Mouse (Mus musculus): ENCODE measurements around the gene Gstcd. TPM values are rescaled to one million over a fixed set of nuclear protein-coding genes. Genes with fewer than 3 reads are reported as not detected.
A peak's percentile ranks its signal among the peaks of the same experiment; 100 is the strongest.

Gene Gstcd
- total RNA-seq, 2 experiments from 2014 or later = 17.5 to 33.1 TPM

DNA sequence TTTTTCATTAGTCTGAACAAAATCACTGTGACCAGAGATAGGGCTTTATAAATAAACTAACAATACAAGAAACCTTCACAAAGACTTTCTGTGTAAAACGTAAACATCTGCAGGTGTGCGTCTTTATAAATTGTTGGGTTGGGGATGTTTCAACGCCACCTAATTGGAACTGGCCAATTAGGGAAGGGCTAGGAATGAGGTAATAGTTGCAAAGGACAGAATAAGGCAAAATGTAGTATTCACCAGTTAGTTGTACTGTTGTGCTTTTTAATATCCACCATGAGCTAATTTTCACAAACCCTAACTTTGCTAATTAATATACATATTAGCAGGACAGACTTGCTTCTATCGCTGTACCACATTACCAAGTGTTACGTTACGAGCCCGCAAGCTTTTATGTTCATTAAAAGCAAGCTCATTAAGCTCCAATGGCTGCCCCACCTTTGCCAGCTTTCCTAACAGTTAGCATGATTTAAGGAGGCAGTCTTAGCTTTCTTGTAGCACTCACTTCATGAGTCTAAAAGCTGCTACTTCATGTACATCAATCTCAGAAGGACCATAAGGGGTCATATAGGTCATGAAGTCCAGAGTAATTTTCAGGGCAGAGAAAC lies 58.6 kb downstream of the Gstcd start:
- no peak for ATAC-seq (replicated peaks; ENCODE audit: poor library complexity, severe bottlenecking)

DNA sequence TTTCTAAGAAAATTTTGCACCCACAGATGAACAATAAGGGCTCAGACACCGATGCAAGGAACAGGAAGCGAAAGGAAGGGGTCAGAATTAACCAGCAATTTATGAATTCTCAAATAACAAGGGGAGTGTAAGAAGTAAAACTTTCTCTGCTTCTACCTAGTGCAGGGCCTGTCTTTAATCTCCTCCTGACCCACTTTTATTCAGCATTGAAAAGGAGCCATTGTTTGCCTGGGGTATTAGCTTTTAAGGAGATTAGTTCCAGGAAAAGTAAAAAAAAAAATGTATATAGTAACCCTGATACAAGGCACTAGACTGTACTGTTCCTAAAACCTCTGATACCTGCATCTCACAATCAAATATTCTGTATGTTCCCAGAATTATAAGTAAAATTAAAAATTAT lies 64.9 kb downstream of the Gstcd start:
- ATAC-seq (replicated peaks; ENCODE audit: poor library complexity, severe bottlenecking) = no peak

GRCm38 (mm10) chr3:133007250-133007649 lies 84.6 kb downstream of the Gstcd start:
- ATAC-seq (replicated peaks; ENCODE audit: poor library complexity, severe bottlenecking) = no peak

- no peak for ATAC-seq (replicated peaks; ENCODE audit: poor library complexity, severe bottlenecking)
These were observed 95.5 kb downstream of the Gstcd start for GRCm38 (mm10) chr3:132996299-132996698.

DNA sequence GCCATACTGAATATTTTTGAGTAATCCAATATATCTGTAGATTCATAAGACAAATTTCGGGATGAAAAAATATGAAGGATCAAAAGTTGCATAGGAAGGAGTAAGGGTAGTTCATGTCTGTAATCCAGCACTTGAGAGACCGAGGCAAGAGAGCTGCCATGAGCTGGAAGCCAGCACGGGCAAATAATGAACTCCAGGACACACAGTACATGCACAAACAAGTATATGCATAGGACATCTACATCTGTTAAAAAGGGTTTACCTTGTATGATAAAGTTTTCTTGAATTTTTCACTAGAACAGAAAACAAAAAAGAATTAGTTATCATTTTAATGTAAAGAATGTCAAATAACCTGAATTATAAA lies 95.9 kb downstream of the Gstcd start:
- ATAC-seq (replicated peaks; ENCODE audit: poor library complexity, severe bottlenecking) = no peak

GRCm38 (mm10) chr3:132995172-132995903 lies 96.5 kb downstream of the Gstcd start:
- no peak for ATAC-seq (replicated peaks; ENCODE audit: poor library complexity, severe bottlenecking)

GRCm38 (mm10) chr3:132986188-132986587 lies 105.6 kb downstream of the Gstcd start:
- ATAC-seq (replicated peaks; ENCODE audit: poor library complexity, severe bottlenecking) = no peak

DNA sequence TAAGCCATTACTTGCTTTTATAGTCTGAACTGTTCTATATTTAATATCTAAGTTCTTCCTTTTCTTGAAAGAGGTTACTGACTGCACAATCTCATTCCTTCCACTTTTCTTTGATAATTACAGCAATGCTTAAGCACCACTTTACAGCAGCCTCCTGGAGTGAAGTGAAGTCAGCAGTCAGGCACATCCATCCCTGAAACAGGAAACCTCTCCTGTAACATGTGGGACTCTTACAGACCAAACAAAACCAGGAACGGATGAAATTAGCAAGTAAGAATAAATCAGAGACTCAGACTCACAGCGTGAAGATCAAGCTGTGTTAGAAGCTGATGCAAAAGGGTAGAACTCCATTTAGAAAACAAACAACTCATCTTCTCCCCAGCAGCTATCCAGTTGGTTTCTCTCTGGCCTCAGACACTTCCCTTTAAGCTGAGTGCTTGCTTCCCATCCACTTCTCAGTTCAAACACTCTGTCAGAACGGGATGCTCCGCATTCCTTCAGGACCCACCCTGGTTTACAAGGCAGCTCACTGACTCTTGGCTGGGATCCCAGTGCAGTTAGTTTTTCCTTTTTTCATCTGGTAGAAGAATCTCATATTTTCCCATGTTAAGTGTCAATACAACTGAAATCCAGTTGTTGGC lies 107.9 kb downstream of the Gstcd start:
- ATAC-seq (replicated peaks; ENCODE audit: poor library complexity, severe bottlenecking) = no peak

- ATAC-seq (replicated peaks; ENCODE audit: poor library complexity, severe bottlenecking) = no peak
These were observed 109.9 kb downstream of the Gstcd start for GRCm38 (mm10) chr3:132981968-132982367.

- no peak for ATAC-seq (replicated peaks; ENCODE audit: poor library complexity, severe bottlenecking)
These were observed 111.9 kb downstream of the Gstcd start for GRCm38 (mm10) chr3:132979781-132980461.

- ATAC-seq (replicated peaks; ENCODE audit: poor library complexity, severe bottlenecking) = peak; percentile 30
These were observed 125.6 kb downstream of the Gstcd start for GRCm38 (mm10) chr3:132966255-132966654.

DNA sequence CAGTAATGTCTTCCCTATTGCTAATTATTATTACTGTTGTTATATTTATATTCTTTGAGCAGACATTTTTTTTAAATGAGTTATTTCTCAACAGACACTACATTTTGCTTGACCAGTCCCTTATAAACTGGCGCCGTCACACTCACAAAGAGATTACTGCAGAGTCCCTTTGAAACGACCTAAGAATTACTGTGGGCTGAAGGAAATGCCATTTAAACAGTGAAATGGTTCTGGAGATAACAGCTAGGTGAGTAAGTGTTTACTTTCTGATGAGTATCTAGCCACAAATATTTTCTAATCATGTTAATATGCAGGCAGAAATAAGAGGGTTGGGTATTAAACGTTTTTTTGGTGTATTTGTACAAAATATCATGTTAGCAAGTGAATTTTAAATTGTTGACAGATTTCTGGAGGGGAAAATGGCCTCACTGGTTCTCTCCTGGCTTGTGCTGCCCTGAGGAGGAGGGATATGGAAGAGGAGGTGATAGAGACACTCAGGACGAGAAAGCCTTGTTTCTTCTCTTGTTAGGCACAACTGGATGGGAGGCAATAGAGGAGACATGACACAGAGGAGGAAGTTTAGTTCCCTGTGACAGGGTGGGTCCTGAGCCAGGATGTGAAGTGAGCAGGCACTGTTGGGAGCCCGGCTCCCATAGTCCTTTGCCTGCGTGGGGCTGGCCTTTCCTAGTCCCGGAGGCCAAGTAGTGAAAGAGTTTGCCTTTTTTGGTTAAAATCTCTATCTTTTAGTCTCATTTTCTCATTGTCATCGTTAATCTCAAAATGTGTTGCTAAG lies 126.9 kb downstream of the Gstcd start:
- no peak for ATAC-seq (replicated peaks; ENCODE audit: poor library complexity, severe bottlenecking)

DNA sequence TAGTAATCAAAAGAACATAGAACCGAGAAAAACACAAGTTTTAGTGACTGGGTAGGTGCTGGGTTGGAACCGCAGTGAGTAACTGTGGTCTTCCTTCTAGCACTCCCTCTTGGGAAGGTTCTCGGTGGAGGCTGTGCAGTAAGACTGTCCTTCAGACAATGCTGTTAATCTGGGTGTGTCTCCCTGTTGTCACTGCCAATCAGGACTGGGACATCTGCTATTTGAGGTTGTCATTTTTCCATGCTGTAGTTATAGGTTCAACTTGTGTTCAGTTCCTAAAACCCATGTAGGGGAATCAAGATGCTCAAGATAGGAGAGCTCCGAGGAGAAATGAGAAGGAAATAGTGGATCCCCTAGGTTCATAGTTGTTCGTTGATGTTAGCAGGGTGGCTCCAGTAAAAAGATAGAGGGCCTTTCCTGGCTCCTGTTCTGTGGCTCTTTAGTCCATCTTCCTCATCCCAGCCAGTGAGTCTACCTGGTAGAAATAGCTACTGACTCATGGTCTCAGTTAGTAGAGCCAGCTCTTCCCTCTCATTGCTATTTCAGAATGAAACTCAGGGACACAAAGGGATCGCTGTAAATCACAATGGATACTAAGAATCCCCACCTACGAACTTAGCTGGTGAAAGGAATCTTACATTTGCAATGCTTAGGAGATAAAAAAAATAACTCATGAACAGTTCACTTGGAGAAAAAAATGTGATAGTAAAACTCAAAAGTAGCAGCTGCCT lies 129.0 kb downstream of the Gstcd start:
- ATAC-seq (replicated peaks; ENCODE audit: poor library complexity, severe bottlenecking) = no peak

DNA sequence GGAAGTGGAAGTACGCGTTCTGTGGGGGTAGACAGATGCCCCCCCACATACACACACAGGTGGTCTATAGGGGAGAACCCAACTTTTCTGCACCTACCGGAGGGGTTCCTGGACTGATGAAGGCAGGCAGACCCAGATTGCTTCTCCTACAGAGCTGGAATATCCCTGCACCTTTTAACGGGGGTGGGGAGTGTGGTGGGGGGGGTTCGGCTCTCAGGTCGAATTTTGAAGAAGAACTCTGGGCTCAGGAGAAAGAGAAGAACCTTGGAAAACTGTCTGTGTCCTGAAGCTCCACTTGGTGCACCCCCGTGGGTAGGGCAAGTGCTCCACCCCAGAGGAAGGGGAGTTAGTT lies 141.3 kb downstream of the Gstcd start:
- ATAC-seq (replicated peaks; ENCODE audit: poor library complexity, severe bottlenecking) = no peak

DNA sequence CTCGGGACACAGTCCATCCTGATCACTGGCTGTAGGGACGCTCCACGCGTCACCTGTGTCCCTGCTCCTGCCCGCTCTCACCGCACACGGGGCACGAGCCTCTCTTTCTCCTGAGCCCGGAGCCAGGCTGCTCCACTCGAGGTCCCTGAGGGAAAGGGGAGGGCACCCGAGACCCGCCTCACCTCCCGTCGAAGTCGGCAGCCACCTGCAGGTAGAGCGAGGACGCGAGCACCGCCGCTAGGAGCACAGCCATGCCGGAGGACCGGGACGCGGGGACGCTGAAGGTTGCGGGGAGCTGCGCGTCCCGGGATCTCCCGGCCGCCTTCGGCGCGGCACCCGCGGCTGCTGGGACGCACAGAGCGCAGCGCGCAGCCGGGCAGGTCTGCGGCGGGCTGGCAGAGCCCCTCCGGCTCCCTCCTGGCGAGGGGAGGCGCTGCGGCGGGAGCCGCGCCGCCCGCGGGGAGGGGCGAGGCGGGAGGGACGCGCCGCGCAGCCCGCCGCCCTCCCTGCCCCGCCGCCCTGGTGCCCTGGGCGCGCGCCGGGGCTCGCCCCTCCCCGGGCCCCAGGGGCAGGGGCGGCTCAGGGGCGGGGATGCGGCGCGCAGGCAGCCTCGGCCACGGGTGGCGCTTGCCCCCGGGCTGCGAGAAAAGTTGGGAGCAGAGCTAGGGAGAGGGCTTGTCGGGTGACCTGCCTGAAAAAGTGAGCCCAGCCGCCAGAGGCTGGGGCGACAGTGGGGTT lies 141.9 kb downstream of the Gstcd start, which contains the start of gene Npnt:
TSS of gene Npnt (minus strand) at position 501 of the 738 bp plus-strand sequence.
- peak; percentile 70 for ATAC-seq (replicated peaks; ENCODE audit: poor library complexity, severe bottlenecking)

- peak; percentile 29 for ATAC-seq (replicated peaks; ENCODE audit: poor library complexity, severe bottlenecking)
These were observed 142.4 kb downstream of the Gstcd start for GRCm38 (mm10) chr3:132949380-132949790.

DNA sequence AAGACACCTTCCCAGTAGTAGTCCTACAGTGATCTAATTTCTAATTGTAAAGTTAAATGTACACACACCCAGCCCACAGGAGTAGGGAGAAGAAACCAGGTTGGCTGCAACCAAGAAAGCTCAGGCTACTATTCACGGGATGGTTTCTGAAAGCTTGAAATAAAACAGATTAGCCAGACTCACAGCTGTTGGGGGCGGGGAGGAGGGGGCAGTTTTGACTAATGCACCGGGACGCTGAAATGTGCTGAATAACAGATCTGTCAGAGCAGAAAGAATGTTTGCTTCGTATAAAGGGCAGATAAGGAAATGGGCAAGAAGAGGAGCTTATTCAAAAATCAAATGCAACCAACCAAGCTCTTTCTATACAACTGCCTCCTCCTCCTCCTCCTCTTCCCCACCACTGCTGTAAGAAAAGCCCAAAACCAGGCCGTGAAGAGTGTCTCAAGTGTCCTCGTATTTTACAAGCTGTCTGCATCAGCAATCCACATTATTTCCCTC lies 143.5 kb downstream of the Gstcd start:
- no peak for ATAC-seq (replicated peaks; ENCODE audit: poor library complexity, severe bottlenecking)

DNA sequence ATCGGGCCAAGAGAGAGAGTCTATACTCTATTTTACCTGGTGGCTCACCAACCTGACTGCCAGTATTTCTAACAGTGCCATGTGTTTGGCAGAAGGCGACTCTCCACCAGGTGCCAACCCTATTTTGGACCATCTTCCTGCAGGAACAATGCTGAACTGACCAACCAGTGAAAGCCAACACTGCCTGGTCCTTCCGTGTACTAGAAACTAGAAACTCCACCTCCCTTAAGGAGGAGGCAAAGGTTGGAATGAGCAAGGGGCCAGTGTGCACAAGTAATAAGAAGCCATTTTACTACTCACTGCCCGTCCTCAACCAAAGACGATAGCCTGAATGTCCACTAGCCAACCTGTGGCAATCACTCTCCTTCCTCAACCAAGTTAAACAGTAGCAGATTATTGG lies 145.7 kb downstream of the Gstcd start:
- ATAC-seq (replicated peaks; ENCODE audit: poor library complexity, severe bottlenecking) = no peak

DNA sequence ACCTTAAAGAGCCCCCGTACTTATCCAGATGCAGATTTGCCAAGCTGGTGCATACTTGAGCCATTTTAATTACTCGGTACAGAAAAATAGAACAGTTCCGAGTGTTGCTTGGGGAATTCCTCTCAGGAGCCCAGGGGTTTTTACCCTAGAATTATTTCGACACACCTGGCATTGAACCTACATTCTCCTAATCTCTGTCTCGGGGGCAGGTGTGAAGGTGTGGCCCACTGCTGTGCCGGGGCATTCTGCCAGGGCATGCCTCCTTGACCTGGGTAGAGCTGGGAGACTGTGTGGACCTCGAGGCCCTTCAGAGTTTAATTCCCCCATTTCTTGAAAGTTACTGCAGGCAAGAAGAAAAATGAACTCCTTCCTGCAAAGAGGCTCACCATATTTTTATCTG lies 146.2 kb downstream of the Gstcd start:
- no peak for ATAC-seq (replicated peaks; ENCODE audit: poor library complexity, severe bottlenecking)
